Mouse (Mus musculus): ENCODE data around the gene Bak1.

DNA sequence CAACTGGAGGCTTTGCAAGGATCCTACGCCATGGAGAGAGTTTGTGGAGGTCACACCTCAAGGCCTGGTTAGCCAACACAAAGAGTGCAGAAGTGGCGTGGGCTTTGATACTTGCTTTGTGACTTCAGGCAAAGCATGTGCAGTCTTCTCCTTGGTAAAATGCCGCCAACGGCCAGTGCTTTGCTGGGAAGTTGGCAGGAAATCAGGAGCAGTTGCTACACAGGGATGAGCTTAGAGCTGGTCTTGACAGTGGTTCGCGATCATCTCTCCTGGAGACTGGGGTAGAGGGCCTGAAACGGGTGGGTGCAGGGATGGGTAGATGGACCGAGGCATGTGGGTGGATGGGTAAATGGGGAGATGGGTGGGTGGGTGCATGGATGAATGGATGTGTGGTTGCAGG lies 43.6 kb upstream of the Bak1 start:
- TF ChIP-seq CTCF (IDR thresholded peaks at IDR 0.05; ENCODE audit: control insufficient read depth, insufficient read depth, low read length), result no peak
- TF ChIP-seq POLR2A (IDR thresholded peaks at IDR 0.05; ENCODE audit: borderline replicate concordance, control insufficient read depth, low read depth, low read length), result no peak
